Mouse (Mus musculus) kidney, postnatal 0 days (tissue): ENCODE data around the gene Lactbl1. TPM values are rescaled to one million over a fixed set of nuclear protein-coding genes. Genes with fewer than 3 reads are reported as not detected.
A peak's percentile ranks its signal among the peaks of the same experiment; 100 is the strongest.

Experiments
- ATAC-seq: fragments of 200-750 bp; cut with Nextera tagmentation; replicated peaks from 2 replicates; pipeline ENCODE4 v1.8.0; 2017; ENCODE audit warnings: low read depth, moderate number of reproducible peaks, moderate TSS enrichment, moderate library complexity; ENCODE audit not compliant: low FRiP score
- DNase-seq: peaks from one replicate; pipeline ENCODE4 v3.0.0-alpha.2; 2016; ENCODE audit warnings: low spot score
- H3K27ac ChIP-seq: fragments of 300-500 bp; sonication (generic); 2 replicates; pipeline ENCODE4 v1.5.1; 2014; ENCODE audit warnings: mild to moderate bottlenecking
- H3K27me3 ChIP-seq: fragments of 300-500 bp; sonication (generic); 2 replicates; pipeline ENCODE4 v1.6.1; 2014; ENCODE audit warnings: low read length, mixed read lengths; ENCODE audit not compliant: insufficient read depth
- H3K36me3 ChIP-seq: fragments of 300-500 bp; sonication (generic); 2 replicates; pipeline ENCODE4 v1.6.1; 2014; ENCODE audit warnings: low read length, mixed read lengths; ENCODE audit not compliant: insufficient read depth
- H3K4me1 ChIP-seq: fragments of 300-500 bp; sonication (generic); replicated peaks from 2 replicates; pipeline ENCODE4 v1.6.1; 2014; ENCODE audit warnings: antibody characterized with exemption, low read length, mixed read lengths; ENCODE audit not compliant: insufficient read depth
- H3K4me2 ChIP-seq: fragments of 300-500 bp; sonication (generic); 2 replicates; pipeline ENCODE4 v1.6.1; 2014; ENCODE audit warnings: mild to moderate bottlenecking, low read length, moderate library complexity, mixed read lengths
- H3K4me3 ChIP-seq: fragments of 300-500 bp; sonication (generic); replicated peaks from 2 replicates; pipeline ENCODE4 v1.5.1; 2014; ENCODE audit warnings: low read depth, low read length
- H3K9ac ChIP-seq: fragments of 300-500 bp; sonication (generic); 2 replicates; pipeline ENCODE4 v1.6.1; 2014; ENCODE audit warnings: low read depth, low read length
- H3K9me3 ChIP-seq: fragments of 300-500 bp; sonication (generic); replicated peaks from 2 replicates; pipeline ENCODE4 v1.6.1; 2016; ENCODE audit warnings: low read length, inconsistent platforms, mixed read lengths
- CTCF ChIP-seq: IDR thresholded peaks from 2 replicates; pipeline ENCODE4 v1.5.1; 2016; ENCODE audit warnings: antibody characterized with exemption, low read depth, mild to moderate bottlenecking, moderate library complexity
- WGBS: fragments of 180-500 bp; shearing (Covaris S2); extraction: QIAGEN DNeasy Blood & Tissue Kit; methylation state at CpG from one replicate; pipeline ENCODE4 v1.1.7; 2014; 5-methylcytosine and 5-hydroxymethylcytosine counted together
- microRNA-seq: library from miRNA; unstranded; fragments of <30 nt; microRNA quantifications from one replicate; pipeline ENCODE4, GENCODE M21; 2016
- polyA plus RNA-seq: library from polyadenylated mRNA; unstranded; fragments of >200 nt; fragmentation: Nextera tagmentation; extraction: Ambion mirVana; gene quantifications from 2 replicates; pipeline ENCODE4 v1.2.1, GENCODE M21; 2015

Lactbl1 gene
- polyA plus RNA-seq, 1 experiment from 2014 or later: not detected

DNA sequence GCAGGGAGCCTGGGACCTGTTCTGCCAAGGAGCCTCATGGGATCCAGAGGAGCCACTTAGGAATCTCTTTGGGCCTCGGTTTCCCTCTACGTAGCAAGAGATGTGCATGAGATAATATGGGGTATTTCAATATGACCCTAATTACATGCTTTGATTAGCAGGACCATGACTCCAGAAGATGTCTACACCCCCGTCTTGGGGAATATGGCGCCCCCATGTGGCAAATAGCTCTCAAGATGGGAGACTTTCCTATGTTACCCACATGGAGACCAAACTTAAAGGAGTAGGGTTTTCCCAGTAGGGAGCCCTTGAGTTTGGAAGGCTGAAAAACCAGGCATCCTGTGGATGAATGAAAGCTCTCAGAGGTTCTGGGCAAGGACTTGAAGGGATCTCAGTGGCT is 65.7 kb downstream of the Lactbl1 start:
- Histone ChIP-seq H3K27ac (no peak overlapping the region), H3K4me1 (no peaks in the 10 kb centered on the region), H3K9ac (no peak overlapping the region), H3K36me3 (0 out of 2 replicates have a peak, but pooled peaks cover 3% of the 10 kb centered on the region), H3K4me3 (no peak overlapping the region), H3K9me3 (no peaks in the 10 kb centered on the region), H3K27me3 (no peaks in the 10 kb centered on the region), H3K4me2 (no peak overlapping the region)
- no peak for ATAC-seq
- 63% methylated on average over 4 of the region's 4 CpGs for WGBS
- no peak for DNase-seq
- peak; percentile 28; the same call in 1 of the 2 replicates for TF ChIP-seq CTCF

Small RNA genes lying within 50 kb of the gene (microRNA-seq; reads per million reads assigned to microRNA genes)
- gene Gm22180: not detected

Other genes starting within 250 kb of the Lactbl1 start
- 0.25 and 0.56 TPM in 2 replicates for gene Htr1d, start 199.1 kb upstream of the Lactbl1 start, polyA plus RNA-seq
- gene 6030445D17Rik, start 160.4 kb upstream of the Lactbl1 start, polyA plus RNA-seq: 0.55 and 0.68 TPM in 2 replicates
- 111 and 114 TPM in 2 replicates for gene Luzp1, start 152.9 kb upstream of the Lactbl1 start, polyA plus RNA-seq
- gene Kdm1a, start 19.9 kb upstream of the Lactbl1 start, polyA plus RNA-seq: 28.8 TPM in 2 replicates
- gene Tex46, start 12.2 kb upstream of the Lactbl1 start, polyA plus RNA-seq: not detected in 2 replicates
- gene Ephb2, start 213.4 kb downstream of the Lactbl1 start, polyA plus RNA-seq: 4.5 and 4.6 TPM in 2 replicates